In genomic region chr11:82169456-82169855, GRCm38 (mm10) we compare ENCODE assay signal across 28 mouse cellular contexts. TPM values are rescaled to one million over a fixed set of nuclear protein-coding genes. Genes with fewer than 3 reads are reported as not detected.
DNase-seq lines count a peak whose midpoint lies in the region; TF ChIP-seq lines count a peak whose summit lies in the region.
"Had no signal": no experiment of that assay in that cellular context is flagged by ENCODE, and none has a peak within 500 bp of the region (broad histone marks: within the 10 kb centered on the region; RNA-seq: fewer than 3 reads in every experiment).

No protein-coding gene starts in this region.

- H3K79me2 ChIP-seq in myocyte (ENCODE audit: control insufficient read depth, insufficient read depth): no peaks in the 10 kb centered on the region

- H3K27me3 ChIP-seq in myocyte (ENCODE audit: control insufficient read depth, insufficient read depth, insufficient read length): no peaks in the 10 kb centered on the region
- H3K27me3 ChIP-seq: forebrain, embryonic 13.5 days; heart, embryonic 12.5 days; heart, embryonic 15.5 days had no signal

- intact Hi-C loops in heart, postnatal 14 days (cut with DNase I): no loop called here

- H3K36me3 ChIP-seq in myocyte (ENCODE audit: control insufficient read depth, insufficient read depth): no peaks in the 10 kb centered on the region
- H3K36me3 ChIP-seq: heart, embryonic 12.5 days; heart, embryonic 15.5 days had no signal

- DNase-seq in adrenal gland, adult 2 months: peak; percentile 50
- DNase-seq in adrenal gland, postnatal 4 days (ENCODE audit: low spot score in 2 of 2): no peak
- DNase-seq in heart, adult 11 months: peak; percentile 60
- no peak for DNase-seq in heart, postnatal 14 days
- no peak for DNase-seq in gastrocnemius, postnatal 25 days
- DNase-seq: adrenal gland, postnatal 14 days; B cell, adult 2 months; cerebellum, adult 18-20 months; cerebellum, adult 9-10 months; cerebellum, postnatal 14 days; gastrocnemius, postnatal 10 days; heart, adult 18-20 months; heart, postnatal 10 days; heart, postnatal 4 days; kidney, adult 18-20 months had no signal

- no peak for TF ChIP-seq POLR2A in myocyte (IDR thresholded peaks at IDR 0.05; ENCODE audit: insufficient read length, low read depth)

- H3K4me2 ChIP-seq in myocyte (ENCODE audit: low read depth): peak overlapping the region; percentile 5
- H3K4me2 ChIP-seq: forebrain, embryonic 13.5 days; heart, embryonic 12.5 days; heart, embryonic 15.5 days; hindbrain, embryonic 14.5 days had no signal

- H3ac ChIP-seq in myocyte (ENCODE audit: control insufficient read depth, insufficient read length): no peak overlapping the region

- no peak overlapping the region for H3K4me3 ChIP-seq in myocyte
- H3K4me3 ChIP-seq: forebrain, embryonic 13.5 days; heart, embryonic 12.5 days; heart, embryonic 15.5 days had no signal

TF ChIP-seq in myocyte, 11 proteins besides CTCF, POLR2A, EP300 and RAD21:
- TF ChIP-seq USF1 (IDR thresholded peaks at IDR 0.05; ENCODE audit: low read depth) (no peak), SRF (IDR thresholded peaks at IDR 0.05; ENCODE audit: control insufficient read depth, insufficient read length, low read depth) (no peak), REST (IDR thresholded peaks at IDR 0.05; ENCODE audit: insufficient read depth, insufficient read length) (no peak), E2F4 (IDR thresholded peaks at IDR 0.05; ENCODE audit: insufficient read depth) (no peak), TCF3 (IDR thresholded peaks at IDR 0.05; ENCODE audit: insufficient read length, low read depth) (no peak), MAX (IDR thresholded peaks at IDR 0.05; ENCODE audit: low read depth) (no peak)

RNA-seq across cellular contexts. Expression of gene Ccl8, which starts 54.5 kb away (rescaled TPM):
- total RNA-seq in adrenal gland, adult 2 months (2021): under 1 TPM in 1 of 2 experiments, not detected in 1; 0.63 TPM
- polyA plus RNA-seq in adrenal gland, adult 2 months (2012; rRNA removed): 0.25 TPM in 1 of 2 replicates, not detected in the other
- total RNA-seq in adrenal gland, postnatal 4 days (2021): not detected
- total RNA-seq in heart, postnatal 14 days (2021): not detected
- polyA plus RNA-seq in myocyte (2012; fragmentation: generic; extraction: Trizol): 1.3 TPM
- total RNA-seq in gastrocnemius, postnatal 25 days (2021): under 1 TPM in 1 of 2 experiments, not detected in 1; 0.61 TPM
- total RNA-seq: adrenal gland, postnatal 14 days; heart, postnatal 10 days; hindbrain, postnatal 0 days; MEL had no signal
- polyA plus RNA-seq: CD4-positive, CD25-positive, alpha-beta regulatory T cell, adult 4 months; embryonic facial prominence, embryonic 11.5 days; embryonic facial prominence, embryonic 14.5 days; forebrain, embryonic 13.5 days; forebrain, embryonic 16.5 days; heart, embryonic 12.5 days; heart, embryonic 15.5 days; hindbrain, embryonic 11.5 days; hindbrain, embryonic 14.5 days; intestine, embryonic 16.5 days had no signal

Comparison
In these comparisons a context has a peak if more than half of its experiments do, and no peak if none do; other contexts are left out.
1. DNase-seq: peak in adrenal gland, adult 2 months (single experiment) and heart, adult 11 months (single experiment); none in adrenal gland, postnatal 4 days (0 of 2), heart, postnatal 14 days (0 of 2) and gastrocnemius, postnatal 25 days (single experiment).